Mouse (Mus musculus) megakaryocyte, embryonic 14.5 days (primary cell): ENCODE measurements around the gene Ocm. TPM values are rescaled to one million over a fixed set of nuclear protein-coding genes. Genes with fewer than 3 reads are reported as not detected.
"Not testable (repeated sequence)": the region's sequence is repeated elsewhere in the genome, so short reads cannot be mapped to it uniquely, and the experiment has no call there.

ENCODE experiments used
- H3K27me3 ChIP-seq: replicated peaks from 2 replicates; pipeline ENCODE3; 2012; ENCODE audit warnings: inconsistent platforms
- H3K36me3 ChIP-seq: replicated peaks from 2 replicates; pipeline ENCODE3; 2012; ENCODE audit warnings: low read length, inconsistent platforms, mixed read lengths
- H3K4me1 ChIP-seq: 2 replicates; pipeline ENCODE4 v1.6.1; 2012; ENCODE audit warnings: inconsistent platforms
- H3K4me3 ChIP-seq: replicated peaks from 2 replicates; pipeline ENCODE3; 2012; ENCODE audit warnings: moderate library complexity, mild to moderate bottlenecking, inconsistent platforms
- H3K9me3 ChIP-seq: 2 replicates; pipeline ENCODE4 v1.6.1; 2012; ENCODE audit warnings: inconsistent platforms
- FLI1 ChIP-seq: IDR thresholded peaks from 2 replicates; pipeline ENCODE4 v1.6.1; 2012; ENCODE audit warnings: low read length, inconsistent platforms, mixed read lengths
- GATA1 ChIP-seq: IDR thresholded peaks from 3 replicates; pipeline ENCODE4 v1.6.1; 2012; ENCODE audit warnings: mixed read lengths, low read length, inconsistent platforms, borderline replicate concordance
- polyA plus RNA-seq: library from polyadenylated mRNA; stranded (reverse); fragments of >175 nt; gene quantifications from 2 replicates; pipeline ENCODE4 v1.2.3, GENCODE M21; 2012; ENCODE audit warnings: low replicate concordance; ENCODE audit not compliant: insufficient read depth

The Ocm gene
- polyA plus RNA-seq, 1 experiment: not detected

- Histone ChIP-seq H3K27me3 (peaks cover 19% of the 10 kb centered on the region), H3K36me3 (no peaks in the 10 kb centered on the region), H3K4me3 (no peak overlapping the region), H3K4me1 (peaks cover 10% of the 10 kb centered on the region), H3K9me3 (0 out of 2 replicates have a peak, but pooled peaks cover 7% of the 10 kb centered on the region)
- TF ChIP-seq GATA1: no peak
- no peak for TF ChIP-seq FLI1
These were observed 16.7 kb upstream of the Ocm start for GRCm38 (mm10) chr5:144043166-144043565.

GRCm38 (mm10) chr5:144040720-144041364 is 14.4 kb upstream of the Ocm start:
- TF ChIP-seq GATA1 (no peak), FLI1 (no peak)
- H3K4me3 ChIP-seq: peak overlapping the region; percentile 79
- H3K36me3 ChIP-seq: no peaks in the 10 kb centered on the region
- H3K4me1 ChIP-seq: peaks cover 10% of the 10 kb centered on the region
- H3K27me3 ChIP-seq: peaks cover 14% of the 10 kb centered on the region
- H3K9me3 ChIP-seq: peaks cover 7% of the 10 kb centered on the region; the same call in 1 of the 2 replicates

GRCm38 (mm10) chr5:144039886-144040285 is 13.4 kb upstream of the Ocm start:
- Histone ChIP-seq H3K36me3 (no peaks in the 10 kb centered on the region), H3K4me3 (no peak overlapping the region), H3K9me3 (peaks cover 7% of the 10 kb centered on the region; the same call in 1 of the 2 replicates), H3K27me3 (peaks cover 12% of the 10 kb centered on the region), H3K4me1 (peaks cover 10% of the 10 kb centered on the region)
- TF ChIP-seq GATA1: no peak
- no peak for TF ChIP-seq FLI1

- Histone ChIP-seq H3K4me1 (peaks cover 10% of the 10 kb centered on the region), H3K27me3 (peaks cover 12% of the 10 kb centered on the region), H3K9me3 (peaks cover 7% of the 10 kb centered on the region; the same call in 1 of the 2 replicates), H3K36me3 (no peaks in the 10 kb centered on the region), H3K4me3 (no peak overlapping the region)
- no peak for TF ChIP-seq FLI1
- no peak for TF ChIP-seq GATA1
These were observed 12.7 kb upstream of the Ocm start for GRCm38 (mm10) chr5:144039156-144039675.

GRCm38 (mm10) chr5:144036952-144037351 is 10.5 kb upstream of the Ocm start:
- Histone ChIP-seq H3K9me3 (peaks cover 10% of the 10 kb centered on the region), H3K4me1 (peaks cover 10% of the 10 kb centered on the region), H3K4me3 (peak overlapping the region; percentile 57), H3K27me3 (peaks cover 11% of the 10 kb centered on the region), H3K36me3 (no peaks in the 10 kb centered on the region)
- no peak for TF ChIP-seq GATA1
- no peak for TF ChIP-seq FLI1

GRCm38 (mm10) chr5:144034567-144034966 is 8.1 kb upstream of the Ocm start:
- no peak overlapping the region for H3K4me3 ChIP-seq
- TF ChIP-seq GATA1: no peak
- peaks cover 6% of the 10 kb centered on the region for H3K9me3 ChIP-seq
- H3K4me1 ChIP-seq: peaks cover 4% of the 10 kb centered on the region; the same call in 1 of the 2 replicates
- no peaks in the 10 kb centered on the region for H3K36me3 ChIP-seq
- peaks cover 15% of the 10 kb centered on the region for H3K27me3 ChIP-seq

- Histone ChIP-seq H3K36me3 (no peaks in the 10 kb centered on the region), H3K9me3 (peaks cover 3% of the 10 kb centered on the region), H3K4me3 (no peak overlapping the region), H3K4me1 (no peaks in the 10 kb centered on the region), H3K27me3 (peaks cover 15% of the 10 kb centered on the region)
- no peak for TF ChIP-seq FLI1
These were observed 6.0 kb upstream of the Ocm start for GRCm38 (mm10) chr5:144032491-144032890.

GRCm38 (mm10) chr5:144015845-144016244 is 10.6 kb downstream of the Ocm start:
- Histone ChIP-seq H3K36me3 (peaks cover 21% of the 10 kb centered on the region), H3K4me3 (no peak overlapping the region), H3K4me1 (peaks cover 12% of the 10 kb centered on the region), H3K27me3 (no peaks in the 10 kb centered on the region), H3K9me3 (0 out of 2 replicates have a peak, but pooled peaks cover 2% of the 10 kb centered on the region)
- TF ChIP-seq FLI1: no peak
- no peak for TF ChIP-seq GATA1

GRCm38 (mm10) chr5:144015312-144015650 is 11.2 kb downstream of the Ocm start:
- peaks cover 12% of the 10 kb centered on the region for H3K4me1 ChIP-seq
- TF ChIP-seq FLI1 (no peak), GATA1 (no peak)
- 0 out of 2 replicates have a peak, but pooled peaks cover 2% of the 10 kb centered on the region for H3K9me3 ChIP-seq
- H3K27me3 ChIP-seq: no peaks in the 10 kb centered on the region
- peak overlapping the region; percentile 95 for H3K4me3 ChIP-seq
- peaks cover 27% of the 10 kb centered on the region for H3K36me3 ChIP-seq

GRCm38 (mm10) chr5:144014551-144015311 is 11.7 kb downstream of the Ocm start, which contains the start of gene Ccz1:
Gene Ccz1 (minus strand): TSS chr5:144014877.
- Histone ChIP-seq H3K4me1 (peaks cover 12% of the 10 kb centered on the region), H3K9me3 (0 out of 2 replicates have a peak, but pooled peaks cover 2% of the 10 kb centered on the region), H3K36me3 (peaks cover 31% of the 10 kb centered on the region), H3K4me3 (peak within 1 kb of the TSS; percentile 95), H3K27me3 (no peaks in the 10 kb centered on the region)
- TF ChIP-seq FLI1 (no peak), GATA1 (no peak)

GRCm38 (mm10) chr5:144013366-144014134 is 12.9 kb downstream of the Ocm start:
- Histone ChIP-seq H3K4me1 (peaks cover 12% of the 10 kb centered on the region), H3K4me3 (peak overlapping the region; percentile 95), H3K36me3 (peaks cover 43% of the 10 kb centered on the region)
- not testable (repeated sequence) for H3K27me3 ChIP-seq, H3K9me3 ChIP-seq
